In the genomic region with DNA sequence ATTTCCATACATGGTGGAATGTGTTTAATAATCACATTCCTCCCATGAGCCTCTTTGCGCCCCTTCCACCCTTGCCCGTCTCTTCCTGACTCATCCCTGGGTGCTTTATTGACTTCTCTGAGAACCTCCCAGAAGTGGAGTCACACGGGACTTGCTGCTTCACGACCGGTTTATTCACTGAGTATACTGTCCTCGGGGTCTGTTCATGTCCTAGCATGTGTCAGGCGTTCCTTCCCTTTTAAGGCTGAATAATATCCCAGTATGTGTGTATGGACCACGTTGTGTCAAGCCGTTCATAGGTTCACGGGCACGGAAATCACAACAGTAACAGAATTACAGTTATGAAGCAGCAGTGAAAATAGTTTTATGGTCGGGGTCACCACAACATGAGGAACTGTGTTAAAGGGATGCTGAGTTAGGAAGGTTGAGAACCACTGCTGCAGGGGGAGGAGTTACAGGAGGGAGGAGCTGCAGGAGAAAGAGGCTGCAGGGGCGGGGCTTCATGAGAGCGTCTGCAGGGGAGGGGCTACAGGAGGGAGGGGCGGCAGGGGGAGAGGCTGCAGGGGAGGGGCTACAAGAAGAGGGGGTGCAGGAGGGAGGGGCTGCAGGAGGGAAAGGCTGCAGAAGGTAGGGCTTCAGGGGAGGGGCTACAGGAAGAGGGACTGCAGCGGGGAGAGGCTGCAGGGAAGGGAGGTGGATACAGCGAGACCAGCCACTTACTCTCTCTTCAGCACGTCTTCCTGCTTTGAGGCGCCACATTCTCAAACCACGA, we compare ENCODE assay signal across 7 mouse cellular contexts. TPM values are rescaled to one million over a fixed set of nuclear protein-coding genes. Genes with fewer than 3 reads are reported as not detected.
A peak's percentile ranks its signal among the peaks of the same experiment; 100 is the strongest.
DNase-seq lines count a peak whose midpoint lies in the region; ATAC-seq and TF ChIP-seq lines count a peak whose summit lies in the region.

No protein-coding gene starts in this region.

- H3K27ac ChIP-seq in MEL (ENCODE audit: control insufficient read depth, low read depth, low read length) = no peak overlapping the region
- peak overlapping the region; percentile 3; the same call in 1 of the 2 replicates for H3K27ac ChIP-seq in bone marrow macrophage, adult 2 months (ENCODE audit: insufficient read depth, low read depth, low read length)
- H3K27ac ChIP-seq in intestine, embryonic 14.5 days (ENCODE audit: low read depth) = no peak overlapping the region
- H3K27ac ChIP-seq in liver, embryonic 16.5 days (ENCODE audit: low read length) = no peak overlapping the region

- peak; percentile 89 for DNase-seq in MEL (ENCODE audit: low read depth, low spot score)
- DNase-seq in gastrocnemius, postnatal 10 days = peak; percentile 51
- peak; percentile 84 for DNase-seq in intestine, embryonic 14.5 days (ENCODE audit: low spot score)
- peak; percentile 71 for DNase-seq in neural tube, embryonic 10.5 days (ENCODE audit: extremely low spot score, low spot score)
- peak; percentile 94 for DNase-seq in thymus, postnatal 14 days

- no peak overlapping the region; the same call in 1 of the 2 replicates for H3K9ac ChIP-seq in MEL (ENCODE audit: control insufficient read depth, low read depth, low read length, poor library complexity, severe bottlenecking)
- H3K9ac ChIP-seq in intestine, embryonic 14.5 days (ENCODE audit: low read length) = no peak overlapping the region
- no peak overlapping the region for H3K9ac ChIP-seq in liver, embryonic 16.5 days (ENCODE audit: low read depth, low read length)

- no peak for TF ChIP-seq EP300 in MEL (IDR thresholded peaks at IDR 0.05; ENCODE audit: low read depth in 1 of 2, low read length in 2 of 2)

- H3K27me3 ChIP-seq in MEL (ENCODE audit: control insufficient read depth in 1 of 2, insufficient read depth in 2 of 2, low read length in 2 of 2) = no peaks in the 10 kb centered on the region
- no peaks in the 10 kb centered on the region for H3K27me3 ChIP-seq in intestine, embryonic 14.5 days (replicated peaks; ENCODE audit: control insufficient read depth, insufficient read depth, low read length)
- H3K27me3 ChIP-seq in liver, embryonic 16.5 days (ENCODE audit: control insufficient read depth, insufficient read depth, low read depth, low read length) = peaks cover 2% of the 10 kb centered on the region; the same call in 1 of the 2 replicates

- peak overlapping the region; percentile 44 for H3K4me2 ChIP-seq in intestine, embryonic 14.5 days (ENCODE audit: low read length)
- H3K4me2 ChIP-seq in liver, embryonic 16.5 days (ENCODE audit: low read depth, low read length) = peak overlapping the region; percentile 40

- no peaks in the 10 kb centered on the region for H3K79me2 ChIP-seq in MEL (ENCODE audit: control insufficient read depth, insufficient read depth, low read length, poor library complexity)

- peak; percentile 58 for ATAC-seq in intestine, embryonic 14.5 days (replicated peaks; ENCODE audit: low FRiP score, low TSS enrichment, low read depth)
- ATAC-seq in liver, embryonic 16.5 days (ENCODE audit: low read depth) = peak; percentile 54

- 15% methylated on average over 20 of the region's 20 CpGs for WGBS in intestine, embryonic 14.5 days
- WGBS in liver, embryonic 16.5 days (ENCODE audit: insufficient replicate concordance) = 17% methylated on average over 20 of the region's 20 CpGs

- peaks cover 0 to 7% of the 10 kb centered on the region in 2 experiments; a peak in 2 of 4 replicates for H3K36me3 ChIP-seq in MEL (ENCODE audit: control insufficient read depth in 1 of 2, insufficient read depth in 2 of 2, low read length in 2 of 2)
- no peaks in the 10 kb centered on the region for H3K36me3 ChIP-seq in intestine, embryonic 14.5 days (ENCODE audit: control insufficient read depth, insufficient read depth, low read length)
- no peaks in the 10 kb centered on the region for H3K36me3 ChIP-seq in liver, embryonic 16.5 days (ENCODE audit: control insufficient read depth, insufficient read depth)

- peaks cover 10 to 14% of the 10 kb centered on the region in 2 experiments for H3K4me1 ChIP-seq in MEL (ENCODE audit: control insufficient read depth in 1 of 2, insufficient read depth in 2 of 2, low read length in 2 of 2)
- H3K4me1 ChIP-seq in bone marrow macrophage, adult 2 months (ENCODE audit: control insufficient read depth, insufficient read depth, low read length) = peaks cover 32% of the 10 kb centered on the region
- H3K4me1 ChIP-seq in intestine, embryonic 14.5 days (replicated peaks; ENCODE audit: control insufficient read depth, insufficient read depth, low read length) = peaks cover 21% of the 10 kb centered on the region
- H3K4me1 ChIP-seq in liver, embryonic 16.5 days (ENCODE audit: control insufficient read depth, low read depth, low read length) = peaks cover 9% of the 10 kb centered on the region

- no peaks in the 10 kb centered on the region for H3K9me3 ChIP-seq in MEL (replicated peaks; ENCODE audit: insufficient read depth, low read length)
- no peaks in the 10 kb centered on the region for H3K9me3 ChIP-seq in intestine, embryonic 14.5 days (ENCODE audit: control insufficient read depth, low read length)
- H3K9me3 ChIP-seq in liver, embryonic 16.5 days (replicated peaks; ENCODE audit: control insufficient read depth, low read length) = no peaks in the 10 kb centered on the region

- peak overlapping the region; percentile 39 to 75 for H3K4me3 ChIP-seq in MEL (ENCODE audit: control insufficient read depth in 1 of 2, insufficient read depth in 1 of 2, low read depth in 2 of 2, low read length in 2 of 2)
- peak overlapping the region; percentile 36 for H3K4me3 ChIP-seq in bone marrow macrophage, adult 2 months (ENCODE audit: insufficient read depth, low read length)
- peak overlapping the region; percentile 16; the same call in 1 of the 2 replicates for H3K4me3 ChIP-seq in intestine, embryonic 14.5 days (ENCODE audit: low read depth, low read length)
- peak overlapping the region; percentile 20; the same call in 1 of the 2 replicates for H3K4me3 ChIP-seq in liver, embryonic 16.5 days (ENCODE audit: low read depth, low read length)

- no peak for TF ChIP-seq RAD21 in MEL (IDR thresholded peaks at IDR 0.05; ENCODE audit: low read depth, low read length)

- no peak for TF ChIP-seq CTCF in MEL (IDR thresholded peaks at IDR 0.05 in 2 of 3, conservative IDR thresholded peaks at IDR 0.05 in 1 of 3; ENCODE audit: control insufficient read depth in 1 of 3, insufficient read depth in 1 of 3, low read depth in 2 of 3, low read length in 3 of 3, poor library complexity in 1 of 3, severe bottlenecking in 1 of 3)
- no peak for TF ChIP-seq CTCF in bone marrow macrophage, adult 2 months (IDR thresholded peaks at IDR 0.05; ENCODE audit: low read depth, low read length)

- peak in 1 of 2 experiments; percentile 27; a peak in 1 of 4 replicates for TF ChIP-seq POLR2A in MEL (IDR thresholded peaks at IDR 0.05; ENCODE audit: control insufficient read depth in 1 of 2, insufficient read depth in 1 of 2, low read depth in 1 of 2, low read length in 2 of 2, poor library complexity in 1 of 2)
- no peak for TF ChIP-seq POLR2A in bone marrow macrophage, adult 2 months (IDR thresholded peaks at IDR 0.05; ENCODE audit: borderline replicate concordance, low read depth, low read length)

TF ChIP-seq in MEL, 35 proteins besides CTCF, POLR2A, EP300 and RAD21:
- TF ChIP-seq POLR2AphosphoS5 (IDR thresholded peaks at IDR 0.05; ENCODE audit: borderline replicate concordance, low read depth, low read length) (no peak), SIN3A (IDR thresholded peaks at IDR 0.05; ENCODE audit: low read length) (no peak), JUND (IDR thresholded peaks at IDR 0.05; ENCODE audit: low read depth, low read length) (no peak), MAX (IDR thresholded peaks at IDR 0.05; ENCODE audit: low read length) (no peak), MXI1 (IDR thresholded peaks at IDR 0.05; ENCODE audit: low read depth, low read length) (no peak), CHD2 (IDR thresholded peaks at IDR 0.05; ENCODE audit: low read length) (no peak), ZNF384 (IDR thresholded peaks at IDR 0.05; ENCODE audit: low read depth, low read length) (no peak), UBTF (IDR thresholded peaks at IDR 0.05; ENCODE audit: borderline replicate concordance, insufficient read depth, low read depth, low read length) (no peak), ZKSCAN1 (IDR thresholded peaks at IDR 0.05; ENCODE audit: low read depth, low read length) (no peak), MYC (IDR thresholded peaks at IDR 0.05; ENCODE audit: low read depth, low read length) (no peak), MAZ (IDR thresholded peaks at IDR 0.05; ENCODE audit: low read depth, low read length) (peak; percentile 95), GABPA (IDR thresholded peaks at IDR 0.05; ENCODE audit: low read depth, low read length) (no peak), CHD1 (IDR thresholded peaks at IDR 0.05; ENCODE audit: low read depth, low read length) (no peak), SMC3 (IDR thresholded peaks at IDR 0.05; ENCODE audit: low read depth, low read length) (0 out of 2 replicates have a peak, but pooled peaks have one; percentile 6), ELF1 (IDR thresholded peaks at IDR 0.05; ENCODE audit: low read depth, low read length) (no peak), E2F4 (IDR thresholded peaks at IDR 0.05; ENCODE audit: borderline replicate concordance, low read depth, low read length) (no peak), HCFC1 (IDR thresholded peaks at IDR 0.05; ENCODE audit: low read depth, low read length) (peak; percentile 24; the same call in 1 of the 2 replicates), NELFE (IDR thresholded peaks at IDR 0.05; ENCODE audit: low read depth, low read length) (no peak)

RNA-seq across cellular contexts. Expression of a gene that starts 41.6 kb away (rescaled TPM):
- total RNA-seq in MEL (2012; rRNA removed) = not detected in 2 replicates
- under 1 TPM in 1 of 2 experiments, not detected in 1; 0.13 TPM for polyA plus RNA-seq in MEL (2012; ENCODE audit: insufficient read depth in 1 of 2, insufficient read length in 2 of 2, low read depth in 1 of 2, low replicate concordance in 2 of 2, missing spikeins in 1 of 2)
- not detected in 2 replicates for polyA plus RNA-seq in bone marrow macrophage, adult 2 months (2012; ENCODE audit: insufficient read depth, insufficient read length, missing spikeins)
- under 1 TPM in 1 of 2 experiments, not detected in 1; 0.07 TPM for total RNA-seq in gastrocnemius, postnatal 10 days (2021)
- 2.4 and 2.8 TPM in 2 replicates for polyA plus RNA-seq in intestine, embryonic 14.5 days (2014; fragmentation: Nextera tagmentation; extraction: Ambion mirVana)
- polyA plus RNA-seq in liver, embryonic 16.5 days (2015; fragmentation: Nextera tagmentation; extraction: Ambion mirVana) = 0.65 and 0.86 TPM in 2 replicates
